Mouse (Mus musculus): ENCODE results near the gene Dchs1.
"Not testable (repeated sequence)": the region's sequence is repeated elsewhere in the genome, so short reads cannot be mapped to it uniquely, and the experiment has no call there.

Dchs1 gene

DNA sequence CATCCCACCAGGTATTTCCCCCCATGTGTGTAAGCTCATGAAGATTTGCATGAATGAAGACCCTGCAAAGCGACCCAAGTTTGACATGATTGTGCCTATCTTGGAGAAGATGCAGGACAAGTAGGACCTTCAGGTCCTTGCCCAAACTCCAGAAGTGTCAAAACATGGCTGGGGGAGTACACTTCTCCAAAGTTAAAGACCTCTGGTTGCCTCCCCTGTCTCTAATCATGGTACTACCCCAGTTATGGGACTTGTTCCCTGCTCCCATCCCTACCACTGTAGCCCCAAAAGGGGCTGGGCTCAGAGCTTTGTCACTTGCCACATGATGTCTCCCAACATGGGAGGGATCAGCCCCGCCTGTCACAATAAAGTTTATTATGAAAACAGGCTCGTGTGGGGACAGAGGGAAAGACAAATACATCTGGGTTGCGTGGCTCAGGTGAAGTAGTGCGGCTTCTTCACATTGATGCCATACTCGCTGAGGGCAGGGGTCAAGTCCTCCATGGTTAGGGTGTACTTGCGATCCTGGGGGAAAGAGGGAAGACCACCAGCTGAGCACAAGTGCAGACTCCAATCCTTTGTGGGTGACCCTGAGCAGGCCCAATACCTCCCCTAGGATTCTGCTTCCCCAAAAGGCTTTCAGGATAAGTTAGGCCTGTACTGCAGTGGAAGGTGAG is 44.8 kb downstream of the Dchs1 start:
- not testable (repeated sequence) for DNase-seq (ENCODE audit: low read depth)

DNA sequence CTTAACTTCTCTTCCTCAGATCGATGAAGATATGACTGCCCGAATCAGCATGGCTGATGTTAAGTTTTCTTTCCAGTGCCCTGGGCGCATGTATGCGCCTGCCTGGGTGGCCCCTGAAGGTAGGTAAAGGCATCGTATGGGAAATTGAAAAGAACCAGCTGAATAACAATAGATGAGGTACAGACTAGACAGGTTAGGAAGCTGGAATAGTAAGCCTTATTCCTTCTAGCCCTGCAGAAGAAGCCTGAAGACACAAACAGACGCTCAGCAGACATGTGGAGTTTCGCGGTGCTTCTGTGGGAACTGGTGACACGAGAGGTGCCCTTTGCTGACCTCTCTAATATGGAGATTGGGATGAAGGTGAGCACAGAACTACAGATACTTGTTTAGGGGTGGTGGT is 45.5 kb downstream of the Dchs1 start:
- no peak for DNase-seq (ENCODE audit: low read depth)

DNA sequence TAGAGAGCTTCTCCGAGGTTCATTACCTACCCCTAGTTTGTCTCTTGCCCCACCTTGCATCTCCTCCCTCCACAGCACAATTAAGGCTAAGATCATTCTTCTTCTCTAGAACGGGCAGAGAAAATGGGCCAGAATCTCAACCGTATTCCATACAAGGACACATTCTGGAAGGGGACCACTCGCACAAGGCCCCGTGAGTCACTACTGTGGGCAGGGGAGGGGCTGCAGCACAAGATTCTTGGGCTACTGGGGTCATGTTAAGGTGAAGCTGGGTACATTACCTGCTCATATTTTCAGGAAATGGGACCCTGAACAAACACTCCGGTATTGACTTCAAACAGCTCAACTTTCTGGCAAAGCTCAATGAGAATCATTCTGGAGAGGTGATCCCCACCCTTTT is 46.6 kb downstream of the Dchs1 start:
- DNase-seq (ENCODE audit: low read depth) = no peak

DNA sequence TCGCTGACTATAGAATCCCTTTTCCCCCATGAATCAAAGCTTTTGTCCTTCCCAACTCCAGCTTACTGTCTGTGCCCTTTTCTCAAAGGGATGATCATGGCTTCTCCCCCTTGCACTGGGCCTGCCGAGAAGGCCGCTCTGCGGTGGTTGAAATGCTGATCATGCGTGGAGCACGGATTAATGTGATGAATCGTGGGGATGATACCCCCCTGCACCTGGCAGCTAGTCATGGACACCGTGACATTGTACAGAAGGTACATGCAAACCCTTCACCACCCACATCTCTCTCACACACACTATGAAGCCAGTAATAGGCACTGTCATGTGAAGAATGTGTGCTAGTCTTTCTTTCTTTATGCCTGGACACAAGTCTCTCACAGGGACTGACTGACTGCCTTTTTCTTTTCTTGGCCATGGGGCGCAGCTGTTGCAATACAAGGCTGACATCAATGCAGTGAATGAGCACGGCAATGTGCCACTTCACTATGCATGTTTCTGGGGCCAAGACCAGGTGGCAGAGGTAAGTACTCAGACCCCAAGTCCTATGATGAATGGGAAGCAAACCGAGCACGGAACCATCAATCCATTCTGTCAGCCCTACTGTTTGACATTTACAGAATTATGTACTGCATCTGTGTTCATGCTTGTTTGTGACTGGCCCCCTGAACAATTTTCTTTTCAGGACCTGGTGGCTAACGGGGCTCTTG is 47.2 kb downstream of the Dchs1 start:
- DNase-seq (ENCODE audit: low read depth) = no peak

DNA sequence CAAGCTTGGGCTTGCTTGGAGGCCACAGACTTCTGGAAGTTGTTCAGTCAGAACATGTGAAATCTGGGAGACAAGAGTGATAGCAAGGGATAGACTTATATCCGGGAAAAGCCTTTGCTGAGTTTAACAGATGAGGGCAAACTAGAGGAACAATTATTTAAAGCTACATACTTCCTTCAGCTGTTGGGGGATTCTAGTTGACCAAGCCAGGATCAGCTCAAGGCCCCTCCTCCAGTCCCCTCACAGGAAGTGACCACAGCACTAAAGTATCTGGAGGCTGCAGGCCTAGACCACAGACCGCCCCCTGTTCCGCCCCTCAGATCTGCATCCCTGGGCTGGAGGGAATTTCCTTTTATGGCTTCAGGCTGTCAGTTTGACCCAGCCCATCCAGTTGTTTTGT is 48.5 kb downstream of the Dchs1 start:
- no peak for DNase-seq (ENCODE audit: low read depth)

DNA sequence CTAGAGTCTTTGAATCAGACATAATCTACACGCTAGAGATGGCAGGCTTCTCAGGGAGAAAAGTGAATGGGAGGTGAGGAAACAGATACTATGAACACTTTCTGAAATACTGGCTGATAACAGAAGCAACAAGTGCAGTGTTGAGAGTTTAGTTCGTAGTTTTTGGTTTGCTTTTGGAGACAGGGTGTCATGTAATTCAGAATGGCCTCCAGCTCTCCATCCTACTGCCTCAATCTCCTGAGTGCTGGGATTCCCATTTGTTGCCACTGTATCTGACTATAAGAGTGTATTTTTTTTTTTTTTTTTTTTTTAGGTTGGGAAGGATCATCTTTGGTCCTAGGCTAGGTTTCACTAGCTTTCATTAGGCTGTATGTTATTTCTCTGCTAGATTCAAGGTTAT is 49.2 kb downstream of the Dchs1 start:
- no peak for DNase-seq (ENCODE audit: low read depth)

DNA sequence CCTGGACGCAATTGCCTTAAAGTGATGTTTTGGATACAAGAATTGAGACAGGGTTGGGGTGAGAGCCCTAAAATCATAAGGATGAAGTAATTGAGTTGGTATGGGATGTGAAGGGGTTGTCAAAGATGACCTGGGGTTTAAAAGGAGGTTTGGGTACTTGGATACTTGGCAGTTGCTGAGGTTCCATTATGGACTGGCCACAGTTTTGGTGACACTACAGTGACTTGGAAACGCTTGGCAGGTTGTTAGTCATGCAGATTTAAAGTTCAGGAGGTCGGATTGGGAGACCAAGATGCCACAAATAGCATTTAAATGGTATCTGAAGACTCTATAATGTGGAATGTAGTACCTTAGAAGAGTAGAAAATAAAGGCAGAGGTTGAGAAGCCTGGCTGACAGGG is 49.8 kb downstream of the Dchs1 start:
- DNase-seq (ENCODE audit: low read depth) = no peak

DNA sequence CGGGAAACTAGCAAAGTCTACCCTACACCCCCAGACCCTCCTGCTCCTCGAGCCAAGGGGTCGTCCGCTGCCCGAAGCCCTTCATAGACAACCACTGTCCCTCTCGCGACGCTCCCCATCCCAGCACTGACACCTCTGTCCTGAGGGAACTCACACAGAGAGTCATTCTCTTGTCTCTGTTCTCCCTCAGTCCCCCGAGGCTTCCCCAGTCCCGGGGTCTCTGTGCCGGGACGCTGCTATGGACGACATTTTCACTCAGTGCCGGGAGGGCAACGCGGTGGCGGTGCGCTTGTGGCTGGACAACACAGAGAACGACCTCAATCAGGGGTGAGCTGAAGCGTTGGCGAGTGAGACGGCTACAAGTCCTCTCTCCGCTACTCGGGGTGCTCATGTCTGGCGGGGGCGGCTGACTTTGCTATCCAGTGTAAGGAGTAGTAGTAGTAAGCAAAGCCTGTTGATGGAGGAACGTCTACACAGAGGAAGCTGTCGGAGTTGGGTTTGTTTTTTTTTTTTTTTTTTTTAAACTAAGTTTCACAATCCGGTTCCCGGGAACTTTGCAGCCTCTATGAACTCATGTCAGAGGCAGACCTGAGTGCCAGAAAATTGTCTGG is 50.4 kb downstream of the Dchs1 start, which contains the start of gene Rrp8:
TSS of gene Rrp8 (minus strand) at position 475 of the 611 bp plus-strand sequence.
- DNase-seq (ENCODE audit: low read depth) = no peak

DNA sequence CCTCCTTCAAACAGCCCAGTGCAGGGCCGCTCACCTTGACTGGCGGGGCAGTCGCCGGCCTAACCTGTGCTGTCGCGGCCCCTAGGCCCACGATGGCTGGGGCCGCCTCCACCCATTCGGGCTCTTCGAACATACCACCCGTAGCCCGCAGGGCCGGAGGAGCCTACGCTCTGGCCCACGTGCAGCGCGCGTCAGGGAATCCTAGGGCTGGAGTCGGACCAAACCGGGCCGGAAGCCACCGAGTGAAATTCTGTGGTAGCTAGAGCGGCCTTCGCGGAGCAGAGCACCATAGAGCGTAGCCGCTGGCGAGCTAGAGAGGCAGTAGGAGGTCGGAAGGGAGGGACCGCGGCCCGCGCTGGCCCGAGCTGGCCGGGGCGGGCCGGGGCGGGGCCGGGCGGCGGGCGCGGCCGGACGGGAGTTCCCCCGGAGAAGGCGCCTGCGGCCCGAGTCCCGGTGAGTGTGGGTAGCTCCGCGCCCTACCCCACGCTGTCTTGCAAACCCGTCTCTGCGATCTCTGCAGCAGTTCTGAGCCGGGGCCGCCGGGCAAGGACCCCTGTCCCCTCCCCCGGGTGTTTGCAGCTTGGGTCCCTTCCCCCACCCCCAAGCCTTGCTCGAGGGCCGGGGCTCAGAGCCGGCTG is 51.1 kb downstream of the Dchs1 start, which contains the start of gene Ilk:
TSS of gene Ilk (plus strand) at position 329 of the 638 bp plus-strand sequence.
- peak; percentile 74 for DNase-seq (ENCODE audit: low read depth)

DNA sequence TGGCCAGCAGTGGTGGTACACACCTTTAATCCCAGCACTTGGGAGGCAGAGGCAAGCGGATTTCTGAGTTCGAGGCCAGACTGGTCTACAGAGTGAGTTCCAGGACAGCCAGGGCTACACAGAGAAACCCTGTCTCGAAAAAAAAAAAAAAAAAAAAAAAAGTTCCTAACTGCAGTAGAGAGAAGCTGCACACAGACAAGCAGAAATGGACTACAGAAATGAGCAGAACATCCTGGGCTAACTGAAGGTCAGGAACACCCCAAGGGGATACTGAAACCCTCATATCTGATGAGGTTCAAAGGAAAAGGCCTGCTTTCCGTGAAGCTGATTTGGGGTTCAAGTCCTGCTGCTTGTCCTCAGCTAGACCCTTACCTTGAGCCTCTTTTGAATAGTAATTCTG is 52.0 kb downstream of the Dchs1 start:
- not testable (repeated sequence) for DNase-seq (ENCODE audit: low read depth)

DNA sequence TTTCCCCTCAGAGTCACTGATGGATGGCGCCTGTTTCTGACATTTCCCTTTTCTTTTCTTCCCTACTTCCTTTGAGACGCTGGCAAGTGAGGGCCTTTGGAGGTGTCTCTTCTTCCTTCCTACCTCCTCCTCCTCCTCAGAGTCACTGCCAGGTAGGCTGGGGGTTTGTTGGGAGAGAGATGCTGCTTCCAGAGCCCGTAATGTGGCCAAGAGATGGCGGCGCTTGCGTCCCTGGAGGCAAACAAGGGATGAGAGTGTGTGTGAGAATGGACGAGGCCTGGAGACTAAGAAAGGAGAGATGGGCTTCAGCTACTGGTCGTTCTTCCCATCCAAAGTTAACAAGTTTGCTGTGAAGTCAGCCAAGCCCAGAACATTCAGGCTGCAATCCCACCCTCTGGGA is 52.6 kb downstream of the Dchs1 start:
- DNase-seq (ENCODE audit: low read depth) = no peak

DNA sequence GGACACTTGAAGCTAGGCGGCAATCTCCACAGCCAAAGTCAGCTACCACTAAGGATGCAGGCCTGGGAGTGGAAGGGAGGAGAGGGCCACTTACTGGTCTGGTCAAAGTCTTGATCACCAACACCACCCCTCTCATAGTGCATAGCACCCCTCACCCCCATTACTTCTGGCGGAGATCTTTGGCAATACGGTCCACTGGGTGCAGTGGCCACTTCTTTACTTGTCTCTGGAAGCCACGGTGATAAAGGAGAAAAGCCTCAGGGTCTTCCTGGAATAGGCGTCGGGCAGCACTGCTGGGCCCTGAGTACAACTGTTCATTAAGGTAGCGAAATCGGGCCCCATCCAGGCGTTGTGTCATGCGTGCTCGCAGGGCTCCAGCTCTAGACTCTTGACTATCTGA is 53.6 kb downstream of the Dchs1 start:
- no peak for DNase-seq (ENCODE audit: low read depth)

DNA sequence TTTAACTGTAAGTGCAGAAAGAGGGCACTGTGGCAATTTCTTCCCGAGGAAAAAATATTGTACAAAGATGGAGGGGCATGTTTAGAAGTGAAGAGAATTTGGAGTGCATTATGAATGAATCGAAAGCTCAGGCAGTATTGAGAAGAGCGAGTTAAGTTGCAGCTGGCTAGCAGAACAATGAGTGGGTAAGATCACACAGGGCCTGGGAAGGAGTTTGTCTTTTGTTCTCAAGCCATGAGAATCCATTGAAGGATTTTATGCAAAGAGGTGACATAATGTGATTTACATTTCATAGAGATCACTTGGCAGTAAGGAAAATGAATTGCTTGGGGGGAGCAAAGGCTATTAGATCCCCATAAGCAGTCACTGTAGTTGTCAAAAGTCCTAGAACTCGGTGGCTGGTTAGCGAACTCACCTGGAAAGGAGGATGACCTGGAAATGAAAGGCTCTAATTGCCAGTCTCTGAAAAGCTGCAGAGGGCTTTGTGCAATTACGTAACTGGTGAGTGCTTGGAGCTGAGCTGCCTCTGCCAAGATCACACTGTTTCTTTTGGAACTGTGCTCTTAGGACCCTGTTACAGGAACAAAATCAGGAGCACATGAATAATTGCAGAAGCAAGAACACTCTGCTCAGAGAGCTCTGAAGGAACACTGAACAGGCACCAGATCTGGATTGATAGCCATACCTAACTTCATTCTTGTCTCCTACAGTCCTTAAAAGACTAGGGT is 58.6 kb downstream of the Dchs1 start:
- no peak for DNase-seq (ENCODE audit: low read depth)

DNA sequence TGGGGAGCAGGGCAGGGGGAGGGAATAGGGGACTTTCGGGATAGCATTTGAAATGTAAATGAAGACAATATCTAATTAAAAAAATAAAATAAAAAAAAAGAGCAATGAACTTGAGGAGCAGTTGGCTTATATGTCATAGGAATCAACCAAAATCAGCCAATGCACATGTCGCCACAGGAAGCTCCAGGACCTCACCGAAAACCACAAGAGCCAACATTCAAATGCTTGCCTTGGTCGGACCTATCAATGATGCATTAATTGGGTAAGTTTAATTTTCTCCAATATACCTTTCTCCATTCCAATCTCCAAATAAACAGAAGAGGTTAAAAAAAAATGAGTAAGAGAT is 60.5 kb downstream of the Dchs1 start:
- DNase-seq (ENCODE audit: low read depth) = no peak

DNA sequence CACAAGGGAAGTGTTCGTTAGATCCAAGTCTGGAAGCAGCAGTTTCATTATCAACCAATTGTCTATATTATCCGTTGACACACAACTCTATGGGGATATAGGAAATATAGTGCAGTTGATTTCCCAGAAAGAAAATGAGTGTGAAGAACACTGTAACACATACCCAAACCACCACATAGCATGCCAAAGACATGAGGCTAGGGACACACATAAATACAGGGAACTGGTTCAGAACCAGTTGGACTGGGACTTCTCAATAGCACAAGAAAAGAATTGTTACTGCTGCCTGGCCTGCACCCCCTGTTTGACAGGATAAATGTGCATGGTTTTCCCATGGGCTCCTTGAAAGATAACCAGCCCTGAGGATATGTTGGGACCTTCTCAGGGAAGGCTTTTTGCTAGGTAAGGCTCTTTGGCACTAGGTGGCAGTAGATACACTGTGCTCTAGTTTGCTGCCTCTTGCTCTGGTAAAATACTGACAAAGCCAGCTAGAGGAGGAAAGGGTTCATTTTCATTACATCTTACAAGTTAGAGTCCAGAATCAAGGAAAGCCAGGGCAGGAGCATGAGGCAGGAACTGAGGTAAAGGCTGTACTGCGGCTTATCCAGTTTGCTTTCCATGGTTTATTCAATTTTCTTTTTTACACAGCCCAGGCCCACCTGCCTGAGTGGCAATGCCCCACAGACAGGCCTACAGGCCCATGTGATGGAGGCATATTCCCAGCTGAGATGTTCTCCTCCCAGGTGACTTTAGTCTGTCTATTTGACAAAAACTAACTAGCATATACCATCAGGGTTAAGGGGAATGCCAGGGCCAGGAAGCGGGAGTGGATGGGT is 61.1 kb downstream of the Dchs1 start:
- no peak for DNase-seq (ENCODE audit: low read depth)

DNA sequence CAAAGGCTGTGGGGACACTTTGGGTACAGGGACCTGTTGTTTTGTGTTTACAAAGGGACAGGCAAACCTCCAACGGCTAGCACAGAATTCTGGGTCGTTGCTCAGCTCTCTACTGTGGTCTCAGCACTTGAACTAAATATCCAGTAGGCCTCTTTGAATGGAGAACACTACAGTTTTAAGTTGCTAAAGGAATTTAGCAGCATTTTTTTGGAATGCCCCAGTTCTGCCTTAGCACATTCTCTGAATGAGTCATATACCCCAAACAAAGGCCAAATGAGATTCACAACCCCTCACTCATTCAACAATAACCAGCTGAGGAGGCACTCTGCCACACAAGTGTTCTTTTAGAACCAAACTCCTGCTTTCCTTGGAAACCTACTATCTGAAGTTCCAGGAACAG is 65.5 kb downstream of the Dchs1 start:
- no peak for DNase-seq (ENCODE audit: low read depth)

DNA sequence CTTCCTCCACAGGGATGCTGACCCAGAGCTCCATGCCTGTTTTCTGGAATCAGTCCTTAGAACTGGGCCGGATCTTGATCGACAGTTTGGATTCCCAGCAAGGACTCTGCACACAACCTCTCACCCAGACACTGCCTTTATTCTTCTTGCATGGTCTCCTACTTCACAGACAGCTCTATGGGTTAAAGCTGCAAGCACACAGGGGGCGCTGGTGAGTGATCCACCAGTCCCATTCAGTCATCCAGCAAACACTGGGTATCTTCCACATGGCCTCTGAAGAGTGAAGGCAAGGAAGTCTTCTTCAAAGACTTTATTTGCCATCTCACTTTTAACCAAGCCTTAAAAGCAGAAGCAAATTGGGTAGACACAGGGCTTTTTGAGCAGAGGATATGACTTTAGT is 72.1 kb downstream of the Dchs1 start:
- DNase-seq (ENCODE audit: low read depth) = no peak

DNA sequence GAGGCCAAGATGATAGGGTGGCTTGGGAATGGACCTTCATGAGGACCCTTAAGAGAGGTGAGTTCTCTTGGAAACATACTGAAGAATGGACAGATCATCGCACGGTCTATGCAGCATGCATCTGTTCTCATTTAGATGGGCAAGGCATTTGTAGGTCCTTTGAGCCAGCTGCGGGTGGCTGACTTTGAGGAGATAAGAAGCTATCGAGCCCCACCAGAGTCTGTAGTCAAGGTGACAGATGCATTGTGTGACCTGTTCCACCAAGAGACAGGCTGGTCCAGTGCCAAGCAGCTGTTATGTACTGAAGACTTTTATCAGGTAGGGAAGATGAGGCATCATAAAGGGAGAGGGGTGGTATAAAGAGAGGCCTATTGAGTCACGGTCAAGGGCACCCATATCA is 78.7 kb downstream of the Dchs1 start:
- DNase-seq (ENCODE audit: low read depth) = peak; percentile 32

DNA sequence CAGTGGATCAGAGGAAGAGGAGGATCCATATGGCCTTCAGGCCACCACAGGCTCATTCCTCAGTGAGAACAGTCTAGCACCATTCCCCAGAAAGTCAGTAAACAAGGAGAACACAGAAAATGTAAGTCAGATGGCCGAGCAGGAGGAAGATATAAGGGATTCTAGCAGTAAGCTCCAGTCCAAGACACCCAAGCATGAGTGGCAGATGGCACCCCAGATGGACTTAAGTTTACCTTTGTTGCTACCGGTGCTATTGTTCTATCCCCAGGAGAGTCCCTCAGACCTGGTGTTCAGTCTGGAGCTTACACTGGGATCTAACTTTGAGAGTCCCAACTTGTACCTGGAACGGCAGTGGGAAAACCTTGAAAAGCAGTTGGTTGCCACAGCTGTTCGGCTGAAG is 83.6 kb downstream of the Dchs1 start:
- no peak for DNase-seq (ENCODE audit: low read depth)

DNA sequence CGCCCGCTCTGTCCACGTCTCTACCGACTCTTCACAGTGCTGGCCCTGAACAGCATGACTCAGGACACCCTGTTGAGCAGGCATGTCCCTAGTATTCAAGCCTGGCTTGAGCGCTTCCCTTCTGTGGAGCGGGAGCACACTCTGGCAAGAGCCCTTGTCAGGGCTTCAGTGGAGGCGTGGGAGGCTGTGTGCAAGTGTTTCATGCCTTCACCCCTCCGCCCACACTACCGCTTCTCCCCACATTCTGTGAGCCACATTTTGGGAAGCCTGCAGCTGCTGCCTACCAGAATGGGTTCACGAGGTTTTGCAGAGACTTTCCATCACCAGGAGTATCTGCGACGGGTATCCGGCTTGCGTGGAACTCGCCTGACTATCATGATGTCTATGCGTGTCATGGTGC is 84.3 kb downstream of the Dchs1 start:
- no peak for DNase-seq (ENCODE audit: low read depth)

All from c-Kit-positive CD71-positive TER-119-negative erythroid progenitor cells, embryonic 14.5 days (primary cell).